Mouse (Mus musculus): ENCODE measurements around the gene Cenpx. TPM values are rescaled to one million over a fixed set of nuclear protein-coding genes. Genes with fewer than 3 reads are reported as not detected.
"Not testable (repeated sequence)": the region's sequence is repeated elsewhere in the genome, so short reads cannot be mapped to it uniquely, and the experiment has no call there.

Gene Cenpx
- total RNA-seq (2015; ENCODE audit: low replicate concordance) (24.5 and 59.8 TPM in 2 replicates), total RNA-seq (2017; ENCODE audit: low replicate concordance) (2.2 and 10.8 TPM in 2 replicates)

GRCm38 (mm10) chr11:120713580-120714518, at the start of gene Cenpx, which contains the start of gene Lrrc45:
Gene Cenpx (minus strand): TSS chr11:120713738.
Gene Lrrc45 (plus strand): TSS chr11:120713925.
- ATAC-seq (replicated peaks; ENCODE audit: low FRiP score, poor library complexity, severe bottlenecking) = peak; percentile 90

- ATAC-seq (replicated peaks; ENCODE audit: low FRiP score, poor library complexity, severe bottlenecking) = not testable (repeated sequence)
These were observed 49.1 kb upstream of the Cenpx start, which contains the start of gene Hmga1b for GRCm38 (mm10) chr11:120762672-120763041. Gene Hmga1b (plus strand): TSS chr11:120762794.

- ATAC-seq (replicated peaks; ENCODE audit: low FRiP score, poor library complexity, severe bottlenecking) = no peak
These were observed 48.5 kb upstream of the Cenpx start for GRCm38 (mm10) chr11:120761811-120762671.

- no peak for ATAC-seq (replicated peaks; ENCODE audit: low FRiP score, poor library complexity, severe bottlenecking)
These were observed 46.7 kb upstream of the Cenpx start for GRCm38 (mm10) chr11:120760236-120760635.

- ATAC-seq (replicated peaks; ENCODE audit: low FRiP score, poor library complexity, severe bottlenecking) = no peak
These were observed 38.1 kb upstream of the Cenpx start for GRCm38 (mm10) chr11:120751606-120752005.

GRCm38 (mm10) chr11:120749430-120749829, 35.9 kb upstream of the Cenpx start:
- peak; percentile 73; the same call in 1 of the 2 replicates for ATAC-seq (replicated peaks; ENCODE audit: low FRiP score, poor library complexity, severe bottlenecking)

GRCm38 (mm10) chr11:120747974-120748373, 34.4 kb upstream of the Cenpx start:
- no peak for ATAC-seq (replicated peaks; ENCODE audit: low FRiP score, poor library complexity, severe bottlenecking)

GRCm38 (mm10) chr11:120744121-120744701, 30.7 kb upstream of the Cenpx start:
- ATAC-seq (replicated peaks; ENCODE audit: low FRiP score, poor library complexity, severe bottlenecking) = no peak

- no peak for ATAC-seq (replicated peaks; ENCODE audit: low FRiP score, poor library complexity, severe bottlenecking)
These were observed 27.4 kb upstream of the Cenpx start for GRCm38 (mm10) chr11:120740981-120741380.

GRCm38 (mm10) chr11:120736424-120736823, 22.9 kb upstream of the Cenpx start:
- no peak for ATAC-seq (replicated peaks; ENCODE audit: low FRiP score, poor library complexity, severe bottlenecking)

- no peak for ATAC-seq (replicated peaks; ENCODE audit: low FRiP score, poor library complexity, severe bottlenecking)
These were observed 20.0 kb upstream of the Cenpx start for GRCm38 (mm10) chr11:120733521-120733920.

- no peak for ATAC-seq (replicated peaks; ENCODE audit: low FRiP score, poor library complexity, severe bottlenecking)
These were observed 18.5 kb upstream of the Cenpx start, which contains the start of gene Cbr2 for GRCm38 (mm10) chr11:120731858-120732680. Gene Cbr2 (minus strand): TSS chr11:120732114.

GRCm38 (mm10) chr11:120731395-120731794, 17.9 kb upstream of the Cenpx start:
- no peak for ATAC-seq (replicated peaks; ENCODE audit: low FRiP score, poor library complexity, severe bottlenecking)

- no peak for ATAC-seq (replicated peaks; ENCODE audit: low FRiP score, poor library complexity, severe bottlenecking)
These were observed 16.9 kb upstream of the Cenpx start for GRCm38 (mm10) chr11:120730331-120730870.

- not testable (repeated sequence) for ATAC-seq (replicated peaks; ENCODE audit: low FRiP score, poor library complexity, severe bottlenecking)
These were observed 16.0 kb upstream of the Cenpx start for GRCm38 (mm10) chr11:120729432-120730050.

GRCm38 (mm10) chr11:120728530-120729240, 15.1 kb upstream of the Cenpx start:
- no peak for ATAC-seq (replicated peaks; ENCODE audit: low FRiP score, poor library complexity, severe bottlenecking)

- no peak for ATAC-seq (replicated peaks; ENCODE audit: low FRiP score, poor library complexity, severe bottlenecking)
These were observed 14.0 kb upstream of the Cenpx start for GRCm38 (mm10) chr11:120727564-120727963.

- peak; percentile 68 for ATAC-seq (replicated peaks; ENCODE audit: low FRiP score, poor library complexity, severe bottlenecking)
These were observed 13.6 kb upstream of the Cenpx start, which contains the start of gene Dcxr for GRCm38 (mm10) chr11:120727169-120727527. Gene Dcxr (minus strand): TSS chr11:120727281.
